Mouse (Mus musculus) gastrocnemius, adult 2 months (tissue): ENCODE measurements at regions not wholly inside any gene's neighbourhood (a gene's known extent, or its start where the extent isn't known, plus 50 kb on each side); places are given as distances from the start of the nearest gene placed in this dataset.

Source experiments
- DNase-seq: peaks from one replicate; pipeline ENCODE4 v3.0.0; 2022
- H3K27ac ChIP-seq: fragments of 200-600 bp; 2 replicates; pipeline ENCODE4 v1.8.1; 2022; ENCODE audit warnings: mild to moderate bottlenecking
- H3K4me3 ChIP-seq: fragments of 200-600 bp; 2 replicates; pipeline ENCODE4 v1.8.1; 2022; ENCODE audit warnings: mild to moderate bottlenecking, moderate library complexity
- CTCF ChIP-seq: fragments of 200-600 bp; IDR thresholded peaks from 2 replicates; pipeline ENCODE4 v1.8.1; 2022; ENCODE audit warnings: antibody characterized with exemption, mild to moderate bottlenecking, moderate library complexity
- intact Hi-C: fragments of 180-260 bp; cut with DNase I; formaldehyde crosslinking; loops from one replicate; pipeline ENCODE4 v1.15.1; 2025

DNA sequence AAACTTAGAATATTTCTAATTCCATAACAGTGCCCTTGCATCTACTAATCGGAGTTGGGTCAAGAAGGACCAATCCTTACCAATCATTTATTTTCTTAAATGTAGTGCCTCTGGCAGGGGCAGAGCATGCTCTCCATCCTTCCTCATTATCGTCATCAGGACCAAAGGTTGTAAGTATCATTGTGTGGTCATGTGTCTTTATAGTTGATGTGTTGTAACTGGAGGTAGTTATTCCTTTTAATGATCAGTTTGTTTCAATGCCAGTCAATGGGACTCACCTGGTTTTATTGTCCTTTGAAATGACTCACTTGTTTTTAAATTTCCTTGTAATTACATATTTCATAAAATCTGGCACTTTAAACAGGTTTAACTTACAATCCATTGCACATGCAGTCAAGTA lies 399.6 kb downstream of the Sec16b start:
- intact Hi-C loops: no loop called here
- Histone ChIP-seq H3K27ac (no peak overlapping the region), H3K4me3 (no peak overlapping the region)
- no peak for DNase-seq
- TF ChIP-seq CTCF: no peak

DNA sequence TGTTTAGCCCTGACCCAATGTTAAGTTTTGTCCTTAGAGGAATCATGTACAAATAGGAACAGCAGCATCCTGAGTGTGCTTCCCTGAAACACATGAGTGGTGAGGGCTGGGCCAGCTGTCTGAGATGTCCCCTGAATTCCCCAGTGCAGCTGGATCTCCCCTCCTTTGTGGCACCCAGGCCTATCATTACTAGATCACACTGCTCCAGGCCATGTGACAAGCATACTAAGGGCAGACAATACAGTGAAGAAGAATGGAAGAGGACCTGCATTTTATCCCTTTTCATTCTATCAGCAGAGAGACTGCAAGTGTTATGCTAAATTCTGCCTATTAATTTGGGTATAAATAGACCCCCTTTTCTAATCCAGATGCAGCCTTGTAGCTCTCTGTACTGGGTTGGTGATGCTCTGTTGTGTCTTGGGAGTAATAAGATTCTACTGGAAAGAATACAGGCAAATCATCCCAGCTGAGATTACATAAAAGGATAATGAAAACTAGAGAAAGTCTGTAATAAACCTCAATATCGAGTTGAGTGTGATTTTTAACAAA lies 418.3 kb downstream of the Brinp2 start:
- Histone ChIP-seq H3K4me3 (no peak overlapping the region), H3K27ac (no peak overlapping the region)
- no peak for DNase-seq
- intact Hi-C loops: no loop called here
- no peak for TF ChIP-seq CTCF

DNA sequence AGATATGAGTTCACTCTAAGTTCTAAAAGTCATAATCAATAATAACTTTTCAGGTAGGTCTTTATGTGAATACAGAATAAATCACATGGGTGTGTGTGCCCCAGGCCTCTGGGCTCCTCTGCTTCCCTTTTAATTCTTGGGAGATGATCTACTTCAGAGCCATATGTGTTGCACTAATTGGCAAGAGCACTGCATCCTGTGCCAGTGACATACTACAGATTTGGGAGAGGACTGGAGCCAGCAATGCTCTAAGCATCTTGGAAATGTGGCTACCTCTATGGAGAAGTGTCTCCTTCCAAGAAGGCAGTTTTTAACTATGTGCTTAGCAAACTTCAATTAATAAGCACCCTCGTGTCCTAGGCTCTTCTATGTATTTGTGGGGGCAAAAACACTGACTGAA lies 416.6 kb downstream of the Brinp2 start:
- no peak for DNase-seq
- Histone ChIP-seq H3K4me3 (no peak overlapping the region), H3K27ac (no peak overlapping the region)
- TF ChIP-seq CTCF: no peak
- intact Hi-C loops: no loop called here

DNA sequence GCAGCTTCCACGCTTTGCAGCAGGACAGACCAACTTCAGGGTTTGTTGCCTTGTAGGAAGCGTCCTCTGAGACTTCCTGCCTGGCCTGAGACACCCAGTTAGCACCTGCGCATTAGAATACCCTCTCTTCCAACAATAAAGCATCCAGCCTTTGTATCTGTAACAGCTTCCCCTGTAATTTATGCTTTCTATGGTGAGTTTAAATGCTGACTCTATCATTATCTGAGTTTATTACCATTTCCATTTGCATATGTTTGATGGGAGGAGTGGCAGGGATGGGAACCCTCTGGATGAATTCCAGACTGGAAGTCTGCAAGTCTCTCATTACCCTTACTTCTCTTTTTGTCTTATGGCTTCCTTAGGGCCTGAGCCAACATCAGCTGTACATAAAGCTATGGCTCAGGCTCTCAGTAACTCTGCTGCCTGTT lies 415.8 kb downstream of the Brinp2 start:
- Histone ChIP-seq H3K4me3 (no peak overlapping the region), H3K27ac (no peak overlapping the region)
- DNase-seq: no peak
- no peak for TF ChIP-seq CTCF
- intact Hi-C loops: no loop called here

DNA sequence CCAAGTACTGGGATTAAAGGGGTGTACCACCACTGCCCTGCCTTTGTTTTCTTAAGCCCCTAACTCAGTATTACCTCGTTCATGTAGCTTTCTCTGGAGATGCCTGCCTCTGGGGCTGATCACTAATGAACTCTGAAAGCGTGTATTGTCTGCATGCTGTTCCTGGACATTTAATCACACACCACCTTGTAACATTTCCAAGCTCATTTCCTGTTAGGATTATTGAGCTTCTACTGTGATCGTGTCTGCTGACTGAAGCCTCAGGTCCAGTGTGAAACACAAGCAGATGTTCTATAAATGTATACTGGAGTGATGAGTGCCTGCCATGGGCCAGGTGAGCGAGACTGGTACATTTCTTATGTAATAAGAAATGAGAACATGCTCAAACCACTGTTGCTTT lies 398.6 kb downstream of the Brinp2 start:
- no peak overlapping the region for H3K27ac ChIP-seq
- DNase-seq: no peak
- intact Hi-C loops: no loop called here
- H3K4me3 ChIP-seq: no peak overlapping the region
- TF ChIP-seq CTCF: no peak

DNA sequence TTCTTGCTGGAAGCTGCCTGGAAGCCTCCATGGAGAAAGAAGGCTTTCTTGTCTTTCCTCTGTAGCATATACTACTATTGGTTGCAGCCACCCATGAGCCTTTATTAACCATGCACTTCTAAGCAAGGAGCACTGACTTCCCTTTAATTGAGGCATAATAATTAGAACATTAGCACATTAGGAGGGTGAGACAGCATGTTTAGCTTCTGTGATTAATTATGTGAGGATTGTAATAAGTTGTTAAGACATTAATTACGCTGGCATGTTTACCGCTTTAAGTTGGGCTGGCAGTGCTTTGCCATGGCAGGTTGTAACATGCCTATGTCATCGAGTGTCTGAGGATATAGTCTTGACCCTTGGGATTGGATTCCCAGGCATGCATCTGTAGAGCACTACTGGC lies 391.7 kb downstream of the Brinp2 start:
- no peak for TF ChIP-seq CTCF
- DNase-seq: no peak
- intact Hi-C loops: no loop called here
- Histone ChIP-seq H3K4me3 (no peak overlapping the region), H3K27ac (no peak overlapping the region)

DNA sequence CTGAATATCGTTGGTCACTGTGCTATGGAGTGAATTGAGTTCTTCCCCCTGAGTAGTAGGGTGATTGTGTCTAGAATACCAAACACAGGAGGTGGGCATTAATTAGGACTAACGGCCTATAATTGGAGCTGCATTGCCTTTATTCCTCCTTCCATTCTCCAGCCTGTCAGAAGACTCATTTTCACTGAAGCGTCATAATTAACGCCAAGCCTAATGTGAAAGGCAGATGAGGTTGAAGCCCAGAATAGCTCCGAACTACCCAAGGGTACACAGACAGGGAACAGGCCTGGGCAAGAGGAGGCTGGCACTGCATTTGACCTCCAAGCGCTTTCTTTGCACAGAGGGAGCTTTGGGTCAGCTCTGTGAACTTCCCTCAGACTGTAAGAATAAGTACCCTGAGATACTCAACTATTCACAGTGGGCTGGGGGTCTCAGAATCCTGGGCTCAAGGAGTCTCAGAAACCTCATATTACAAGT lies 386.5 kb downstream of the Brinp2 start:
- TF ChIP-seq CTCF: no peak
- intact Hi-C loops: no loop called here
- H3K4me3 ChIP-seq: no peak overlapping the region

DNA sequence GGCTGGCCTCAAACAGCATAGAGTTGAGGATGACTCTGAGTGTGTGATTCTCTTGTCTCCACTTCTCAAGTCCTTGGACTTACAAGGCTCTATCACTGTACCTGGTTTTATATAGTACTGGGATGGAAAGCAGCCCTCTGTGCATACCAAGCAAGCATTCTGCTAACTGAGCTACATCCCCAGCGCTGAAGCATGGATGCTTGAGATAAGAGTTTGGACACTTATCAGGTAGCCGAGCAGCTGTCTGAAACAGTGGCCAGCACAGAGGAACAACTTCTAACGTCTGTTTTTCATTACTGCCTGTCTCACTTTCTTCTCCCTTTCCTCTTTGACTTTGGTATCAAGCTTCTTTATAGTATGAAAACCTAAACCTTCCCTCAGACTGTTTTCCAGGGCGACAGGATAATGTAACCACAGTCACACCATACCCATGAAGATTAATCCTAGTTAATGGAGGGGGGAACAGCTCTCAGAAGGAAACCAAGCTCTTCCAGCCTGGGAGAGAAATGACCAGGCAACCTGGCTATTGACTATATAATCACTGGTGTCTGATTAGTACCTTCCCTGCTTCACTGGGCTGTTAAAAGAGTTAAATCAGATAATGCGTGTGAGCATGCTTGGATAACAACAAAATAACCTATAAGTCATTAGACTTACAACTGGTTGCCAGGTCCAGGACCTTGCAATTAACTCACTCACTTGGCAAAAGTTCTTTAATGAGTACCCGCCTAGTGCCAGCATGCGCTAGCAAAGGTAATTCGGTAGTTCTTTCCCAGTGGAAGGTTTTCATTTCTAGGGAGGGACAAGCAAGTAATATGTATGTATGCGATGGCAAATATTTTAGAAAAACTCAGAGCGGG lies 382.5 kb downstream of the Brinp2 start:
- DNase-seq: no peak
- TF ChIP-seq CTCF: no peak
- intact Hi-C loops: no loop called here
- no peak overlapping the region for H3K27ac ChIP-seq
- H3K4me3 ChIP-seq: no peak overlapping the region

More for the DNA sequence above, 386.5 kb downstream of the Brinp2 start:
- H3K27ac ChIP-seq: no peak overlapping the region
- no peak for DNase-seq

DNA sequence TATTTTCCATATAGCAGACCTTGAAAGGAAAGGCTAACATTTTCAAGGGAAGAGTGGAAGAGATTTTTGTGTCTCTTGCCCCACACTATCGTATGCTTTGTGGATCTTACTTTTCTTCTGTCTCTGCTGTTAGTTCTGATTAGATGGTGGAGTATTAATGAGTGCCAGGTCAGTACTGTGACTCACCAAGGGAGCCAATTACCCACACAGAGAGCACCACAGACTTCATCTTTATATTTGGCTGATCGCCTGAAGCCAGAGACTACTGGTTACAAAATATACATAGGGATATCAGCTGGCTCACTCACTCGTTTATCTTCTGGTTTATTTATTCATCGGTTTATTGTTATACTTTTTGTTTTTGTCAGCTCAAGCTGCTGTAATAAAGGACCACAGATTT lies 381.5 kb downstream of the Brinp2 start:
- no peak for TF ChIP-seq CTCF
- intact Hi-C loops: no loop called here
- Histone ChIP-seq H3K4me3 (no peak overlapping the region), H3K27ac (no peak overlapping the region)
- no peak for DNase-seq

DNA sequence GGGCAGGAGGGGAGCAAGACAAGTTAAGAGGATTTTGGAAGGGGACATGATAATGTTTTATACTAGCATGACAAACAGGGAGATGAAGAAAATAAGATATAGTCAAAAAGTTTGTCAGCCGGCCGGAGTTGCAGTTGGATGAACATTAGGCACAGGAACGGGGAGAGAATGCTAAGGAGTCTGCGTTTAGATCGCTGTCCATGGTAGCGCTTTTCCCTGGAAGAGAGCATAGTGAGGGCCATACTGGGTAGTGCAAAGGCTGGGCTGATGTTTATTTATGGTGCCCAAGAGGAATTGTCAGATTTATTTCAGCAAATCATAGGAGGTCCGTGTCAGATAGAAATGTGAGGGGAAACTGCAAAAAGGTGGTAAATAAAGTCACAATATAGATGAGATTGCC lies 337.0 kb downstream of the Brinp2 start:
- no peak for DNase-seq
- TF ChIP-seq CTCF: no peak
- intact Hi-C loops: no loop called here

DNA sequence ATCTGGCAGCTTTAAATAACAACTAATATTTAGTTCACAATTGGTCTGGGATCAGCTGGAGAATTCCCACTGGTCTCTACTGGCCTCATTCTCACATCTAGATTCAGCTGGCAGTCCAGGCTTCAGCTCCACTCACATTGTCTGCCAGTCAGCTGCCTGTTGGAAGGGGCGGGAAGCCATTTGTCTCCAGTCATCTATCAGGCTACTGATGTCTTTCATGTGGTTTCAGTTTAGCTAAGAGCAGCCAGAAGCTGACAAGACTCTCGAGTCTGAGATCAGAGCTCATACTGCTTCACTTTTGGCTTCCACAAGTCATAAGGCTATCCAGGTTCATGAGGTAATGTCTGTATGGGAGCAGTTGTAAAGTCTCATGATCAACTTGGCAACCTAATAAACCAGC lies 316.4 kb downstream of the Brinp2 start:
- Histone ChIP-seq H3K4me3 (no peak overlapping the region), H3K27ac (no peak overlapping the region)
- peak; percentile 17 for DNase-seq
- intact Hi-C loops: no loop called here
- TF ChIP-seq CTCF: no peak

More for the DNA sequence above, 337.0 kb downstream of the Brinp2 start:
- Histone ChIP-seq H3K4me3 (no peak overlapping the region), H3K27ac (no peak overlapping the region)

DNA sequence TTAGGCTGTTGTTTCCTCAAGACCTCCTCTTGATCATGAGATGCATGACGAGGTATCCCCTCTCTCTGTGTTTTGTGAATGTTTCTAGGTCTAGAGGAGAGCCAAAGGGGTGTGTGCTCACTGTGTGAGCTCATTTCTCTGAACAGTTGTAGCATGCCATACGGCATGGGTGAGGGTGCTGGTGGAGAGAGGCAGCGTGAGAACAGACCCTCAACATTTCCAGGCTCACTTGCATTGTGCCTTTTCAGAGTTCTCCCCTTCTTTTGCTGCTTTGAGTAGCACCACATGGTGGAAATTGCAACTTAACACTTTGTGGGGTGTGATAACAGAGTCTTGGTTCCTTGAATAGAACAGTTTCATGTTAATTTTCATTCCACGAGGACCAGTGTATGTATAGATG lies 315.8 kb downstream of the Brinp2 start:
- no peak for TF ChIP-seq CTCF

DNA sequence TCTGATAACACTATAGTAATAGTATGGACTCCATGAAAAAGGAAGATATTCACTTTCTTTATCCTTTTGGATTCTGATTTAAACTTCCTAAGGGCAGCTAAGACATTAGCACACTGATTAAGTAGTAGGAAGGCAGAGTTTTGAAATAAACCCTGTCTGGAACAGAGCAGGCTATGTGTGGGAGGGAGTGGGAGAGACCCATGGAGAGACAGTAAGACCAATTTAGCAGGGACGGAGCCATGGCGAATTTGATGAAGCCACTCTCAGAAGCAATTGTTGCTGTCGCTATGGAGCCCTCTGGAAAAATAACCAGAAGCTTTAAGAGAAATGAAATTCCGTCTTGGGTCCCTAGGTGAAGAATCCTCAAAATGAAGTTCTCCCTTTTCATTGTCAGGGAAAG lies 303.5 kb downstream of the Brinp2 start:
- no peak for TF ChIP-seq CTCF
- Histone ChIP-seq H3K4me3 (no peak overlapping the region), H3K27ac (no peak overlapping the region)
- no peak for DNase-seq
- intact Hi-C loops: no loop called here

More for the DNA sequence above, 315.8 kb downstream of the Brinp2 start:
- intact Hi-C loops: no loop called here
- no peak overlapping the region for H3K4me3 ChIP-seq
- no peak for DNase-seq
- H3K27ac ChIP-seq: no peak overlapping the region

DNA sequence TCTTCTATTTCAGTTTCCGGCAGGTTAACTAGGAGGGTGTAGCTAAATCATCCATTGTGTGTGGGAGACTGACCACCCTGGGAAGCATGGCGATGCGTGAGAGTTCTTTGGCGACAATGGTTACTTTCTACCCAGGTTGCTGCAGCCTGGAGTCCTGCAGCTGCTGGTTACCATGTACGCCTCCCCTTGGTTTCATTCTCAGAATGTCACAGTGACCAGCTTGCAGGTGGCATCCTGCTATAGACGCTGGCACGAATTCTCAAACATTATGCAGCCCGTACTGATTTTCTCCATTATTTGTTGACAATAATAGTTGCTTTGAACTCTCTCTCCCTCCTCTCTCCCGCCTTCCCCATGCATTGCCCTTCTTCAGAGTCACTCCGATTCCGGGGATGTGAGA lies 301.2 kb downstream of the Brinp2 start:
- intact Hi-C loops: no loop called here
- TF ChIP-seq CTCF: no peak
- Histone ChIP-seq H3K4me3 (no peak overlapping the region), H3K27ac (no peak overlapping the region)
- DNase-seq: no peak
